Mouse (Mus musculus): ENCODE measurements around the gene Rpgr. TPM values are rescaled to one million over a fixed set of nuclear protein-coding genes. Genes with fewer than 3 reads are reported as not detected.

The Rpgr gene
- 8.1 and 8.2 TPM in 2 replicates for total RNA-seq (2015)
- total RNA-seq (2017), result 8.3 and 9.5 TPM in 2 replicates

DNA sequence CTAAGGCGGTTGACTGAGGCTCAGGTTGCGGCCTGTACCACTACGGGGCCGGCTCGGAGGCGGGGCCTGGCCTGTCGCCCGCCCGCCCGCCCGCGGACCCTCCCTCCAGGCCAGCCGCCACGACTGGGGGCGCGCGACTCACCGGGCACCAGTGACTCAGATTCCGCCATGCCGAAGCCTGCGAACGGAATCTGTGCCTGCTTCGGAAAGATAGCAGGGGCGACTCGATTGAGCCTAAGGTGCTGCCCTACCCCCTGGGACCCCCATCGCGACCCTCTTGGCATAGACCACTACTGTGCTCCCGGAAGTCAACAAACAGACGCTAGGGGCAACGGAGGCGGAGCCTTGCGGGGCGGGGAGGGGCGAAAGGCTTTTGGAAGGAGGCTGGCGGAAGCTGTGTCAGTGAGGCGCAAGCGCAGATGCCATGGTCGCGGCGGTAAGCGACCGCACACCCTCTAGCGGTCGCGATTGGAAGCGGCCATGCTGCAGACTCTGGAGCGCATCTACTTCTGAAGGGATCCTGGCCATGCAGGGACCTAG lies at the start of gene Rpgr:
Gene Rpgr, minus strand, starts transcription at position 511 of the 540 bp plus-strand sequence.
- peak; percentile 100 for ATAC-seq (replicated peaks; ENCODE audit: poor library complexity)

DNA sequence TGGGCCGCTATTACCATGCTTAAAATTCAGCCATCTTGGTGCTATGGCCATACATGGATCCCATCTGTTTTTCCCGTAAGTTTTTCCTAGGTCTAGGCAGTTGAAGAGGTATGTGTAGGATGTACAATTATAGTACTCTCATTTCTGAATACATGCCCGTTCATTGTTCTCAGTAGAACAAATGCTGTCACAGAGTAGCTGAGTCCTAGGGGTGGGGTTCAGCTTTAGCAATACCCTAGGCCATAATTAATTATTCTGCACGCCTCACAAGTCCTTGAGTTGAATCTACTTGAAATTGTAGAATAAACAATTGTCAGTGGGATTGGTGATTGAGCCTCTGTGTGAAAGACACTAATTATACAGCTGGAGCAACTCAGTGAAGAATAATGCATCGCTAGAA lies 41.5 kb upstream of the Rpgr start:
- ATAC-seq (replicated peaks; ENCODE audit: poor library complexity), result no peak

DNA sequence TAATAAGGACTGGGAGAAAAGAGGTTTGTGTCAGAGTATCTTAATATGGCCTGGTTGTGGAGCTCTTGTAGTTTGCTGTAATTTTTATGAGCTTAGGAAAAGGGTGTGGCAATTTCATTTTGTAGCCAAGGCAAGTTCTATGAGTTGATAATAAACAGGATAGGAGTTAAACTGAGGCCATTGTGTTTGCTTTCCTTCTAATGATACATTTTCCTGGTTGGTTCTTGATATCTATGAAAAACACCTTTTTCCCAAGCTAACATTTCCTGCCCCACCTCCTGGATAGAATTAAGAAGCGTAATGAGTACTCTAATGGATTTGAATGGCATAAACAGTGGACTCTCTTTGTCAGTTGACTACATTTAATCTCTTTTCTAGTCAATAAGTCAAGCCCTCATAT lies 41.1 kb upstream of the Rpgr start:
- ATAC-seq (replicated peaks; ENCODE audit: poor library complexity), result no peak

DNA sequence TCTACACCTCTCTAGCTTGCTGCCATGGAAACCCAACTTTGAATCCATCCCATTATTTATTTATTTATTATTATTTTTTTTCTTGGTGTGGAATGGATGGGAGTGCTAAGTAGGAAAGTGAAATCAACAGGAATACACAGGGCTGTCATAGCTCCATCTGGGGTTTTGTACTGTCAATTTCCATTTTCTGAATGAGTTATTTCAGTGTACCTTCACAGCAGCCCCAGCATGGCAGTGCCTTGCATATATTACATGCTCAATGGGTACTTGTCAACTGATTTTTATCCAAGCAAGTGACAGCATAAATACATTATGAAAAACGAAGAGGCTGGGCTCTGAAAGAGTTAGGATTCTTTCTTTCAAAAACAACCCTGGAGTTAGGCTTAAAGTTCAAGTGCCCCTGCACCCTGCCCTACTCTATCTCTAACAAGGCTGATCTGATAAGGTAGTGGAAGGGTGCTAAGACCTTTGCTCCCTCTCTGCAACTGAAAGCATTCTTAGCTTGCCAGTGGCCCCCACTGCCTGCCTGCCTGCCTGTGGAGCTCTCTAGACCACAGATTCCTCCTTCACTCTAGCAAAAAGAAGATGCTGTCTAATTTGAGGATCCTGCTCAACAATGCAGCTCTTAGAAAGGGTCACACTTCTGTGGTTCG lies 35.3 kb upstream of the Rpgr start, which contains the start of gene Otc:
Gene Otc, plus strand, starts transcription at position 454 of the 653 bp plus-strand sequence.
- no peak for ATAC-seq (replicated peaks; ENCODE audit: poor library complexity)

- ATAC-seq (replicated peaks; ENCODE audit: poor library complexity), result no peak
Observed at GRCm38 (mm10) chrX:10251357-10251756, 34.6 kb upstream of the Rpgr start.

GRCm38 (mm10) chrX:10243916-10244315 lies 27.2 kb upstream of the Rpgr start:
- no peak for ATAC-seq (replicated peaks; ENCODE audit: poor library complexity)

GRCm38 (mm10) chrX:10239515-10239914 lies 22.8 kb upstream of the Rpgr start:
- no peak for ATAC-seq (replicated peaks; ENCODE audit: poor library complexity)

GRCm38 (mm10) chrX:10234617-10235016 lies 17.9 kb upstream of the Rpgr start:
- ATAC-seq (replicated peaks; ENCODE audit: poor library complexity), result no peak

DNA sequence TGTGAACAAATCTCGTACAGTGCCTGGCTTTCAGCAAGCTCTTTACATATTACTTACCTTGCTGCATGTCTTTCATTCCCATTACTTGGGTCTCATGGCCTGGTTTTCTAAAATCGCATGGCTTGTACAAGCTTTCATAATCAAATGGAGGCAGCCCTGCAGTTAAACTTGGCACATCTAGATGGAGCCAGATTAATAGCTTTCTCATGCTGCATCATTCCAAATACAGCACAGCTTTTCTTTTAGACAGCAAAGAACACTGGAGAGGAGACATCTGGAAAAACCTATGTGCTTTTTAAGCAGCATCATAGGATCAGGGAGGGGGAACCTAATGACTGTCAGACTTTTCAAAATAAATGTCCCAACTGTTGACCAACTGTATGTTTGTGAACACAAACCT lies 16.3 kb upstream of the Rpgr start:
- no peak for ATAC-seq (replicated peaks; ENCODE audit: poor library complexity)

- no peak for ATAC-seq (replicated peaks; ENCODE audit: poor library complexity)
Observed at GRCm38 (mm10) chrX:10219281-10219680, 2.6 kb upstream of the Rpgr start.

- peak; percentile 59 for ATAC-seq (replicated peaks; ENCODE audit: poor library complexity)
Observed at GRCm38 (mm10) chrX:10215972-10216371, 748 bp downstream of the Rpgr start.

GRCm38 (mm10) chrX:10205937-10206336 lies 10.8 kb downstream of the Rpgr start:
- ATAC-seq (replicated peaks; ENCODE audit: poor library complexity), result no peak

DNA sequence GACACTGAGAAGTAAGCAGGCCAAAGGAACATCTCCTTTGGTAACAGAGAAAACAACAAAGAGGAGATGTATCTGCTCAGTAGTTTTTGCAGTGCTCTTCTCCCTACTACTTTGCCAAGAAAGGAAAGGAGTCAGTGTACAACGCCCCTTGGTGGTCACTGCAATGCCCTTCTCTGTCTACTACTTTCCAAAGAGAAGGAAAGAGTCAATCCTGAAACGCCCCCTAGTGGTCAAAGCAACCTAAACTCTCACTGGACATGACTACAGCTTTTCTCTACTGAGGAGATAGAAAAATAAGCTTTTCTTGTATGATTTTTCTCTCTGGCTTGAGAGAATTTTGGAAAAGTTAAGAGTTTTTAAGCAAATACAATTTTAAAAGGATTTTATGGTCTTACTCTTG lies 15.4 kb downstream of the Rpgr start:
- ATAC-seq (replicated peaks; ENCODE audit: poor library complexity), result peak; percentile 68

- ATAC-seq (replicated peaks; ENCODE audit: poor library complexity), result no peak
Observed at GRCm38 (mm10) chrX:10152390-10152789, 64.3 kb downstream of the Rpgr start.

GRCm38 (mm10) chrX:10117065-10117719 lies 99.5 kb downstream of the Rpgr start, which contains the start of gene Srpx:
TSS of gene Srpx (minus strand) at chrX:10117709.
- no peak for ATAC-seq (replicated peaks; ENCODE audit: poor library complexity)

DNA sequence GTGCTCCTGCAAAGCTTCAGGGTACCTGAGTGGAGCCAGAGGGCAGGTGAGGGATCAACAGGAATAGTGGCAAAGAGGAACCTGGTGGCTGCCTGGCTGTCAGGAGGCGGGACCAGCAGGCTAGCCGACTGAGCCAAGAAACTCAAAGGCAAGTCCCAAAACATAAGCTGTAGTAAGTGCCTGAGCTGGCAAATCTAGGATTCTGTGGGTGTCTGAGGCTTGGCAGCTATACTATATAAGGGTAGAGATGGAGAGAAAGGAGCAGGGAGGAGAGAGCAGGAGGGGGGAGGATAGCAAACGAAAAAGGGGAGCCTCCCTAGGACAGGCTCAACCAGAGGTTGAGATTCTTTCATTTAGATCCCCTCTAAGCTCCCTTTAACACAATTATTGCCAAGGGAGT lies 100.9 kb downstream of the Rpgr start:
- no peak for ATAC-seq (replicated peaks; ENCODE audit: poor library complexity)

DNA sequence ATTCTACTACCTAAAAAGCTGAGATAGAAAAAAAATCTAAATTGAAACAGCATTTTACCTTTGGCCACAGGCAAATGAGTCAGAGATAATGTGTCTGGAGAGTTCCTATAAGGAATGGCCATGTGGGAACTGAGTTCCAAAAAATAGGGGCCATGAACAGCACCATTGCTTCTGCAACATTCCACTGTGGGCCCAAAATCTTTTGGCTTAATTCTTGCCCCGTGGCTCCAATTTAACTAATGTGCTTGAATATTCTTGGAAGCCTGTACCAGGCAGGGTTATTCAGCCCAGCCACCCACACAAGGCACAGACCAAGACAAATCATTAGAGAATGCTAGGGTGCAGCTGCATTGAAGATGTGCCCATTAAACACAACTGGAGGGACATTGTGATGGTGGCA lies 106.0 kb downstream of the Rpgr start:
- ATAC-seq (replicated peaks; ENCODE audit: poor library complexity), result no peak

GRCm38 (mm10) chrX:10108558-10108957 lies 108.2 kb downstream of the Rpgr start:
- ATAC-seq (replicated peaks; ENCODE audit: poor library complexity), result peak; percentile 75

- no peak for ATAC-seq (replicated peaks; ENCODE audit: poor library complexity)
Observed at GRCm38 (mm10) chrX:10105475-10105874, 111.2 kb downstream of the Rpgr start.

DNA sequence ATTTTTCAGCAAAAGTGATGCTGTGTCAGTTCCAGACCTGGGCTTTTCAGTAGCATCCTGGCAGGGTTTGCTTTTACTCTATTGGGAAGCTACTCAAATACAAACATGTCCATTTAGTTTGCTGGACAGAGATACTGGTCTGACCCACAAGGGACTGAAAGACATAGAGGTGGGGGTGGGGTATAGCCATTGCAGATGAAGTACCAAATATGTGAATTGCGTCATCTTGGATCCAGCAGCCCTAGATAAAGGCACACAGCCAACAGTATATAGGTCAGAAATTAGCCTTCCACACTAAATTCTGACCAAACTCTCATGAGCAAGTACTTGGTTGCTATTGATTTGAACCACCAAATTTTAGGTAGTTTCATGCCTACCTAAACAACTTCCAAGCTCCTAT lies 114.0 kb downstream of the Rpgr start:
- no peak for ATAC-seq (replicated peaks; ENCODE audit: poor library complexity)

DNA sequence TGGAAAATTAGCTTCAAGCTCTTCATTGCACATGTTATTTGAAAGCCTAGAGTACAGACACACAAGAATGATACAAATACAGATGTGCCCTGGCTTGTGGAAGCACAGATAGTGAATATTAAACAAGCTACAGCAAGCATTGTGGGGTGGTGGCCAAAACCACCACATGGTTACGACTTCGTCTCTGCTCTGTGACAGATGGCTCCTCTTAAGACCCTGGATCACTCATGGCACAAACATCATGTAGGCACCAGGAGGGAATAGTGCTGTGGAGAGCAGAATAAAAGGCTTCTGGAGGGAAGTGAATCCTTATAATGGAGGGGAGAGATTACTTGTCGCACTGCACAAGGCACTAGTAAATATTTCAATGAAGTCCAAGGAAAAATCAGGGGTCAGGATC lies 120.9 kb downstream of the Rpgr start:
- ATAC-seq (replicated peaks; ENCODE audit: poor library complexity), result no peak

- no peak for ATAC-seq (replicated peaks; ENCODE audit: poor library complexity)
Observed at GRCm38 (mm10) chrX:10080385-10080784, 136.3 kb downstream of the Rpgr start.

Measured in megakaryocyte progenitor cell, adult 5-6 weeks (primary cell).